Mouse (Mus musculus) skeletal muscle tissue, adult 2 months (tissue): ENCODE data around the gene Smarca1.

ENCODE experiments used
- DNase-seq: peaks from one replicate; pipeline ENCODE4 v3.0.0-alpha.2; 2012; ENCODE audit warnings: low read depth, low spot score

Smarca1 gene

DNA sequence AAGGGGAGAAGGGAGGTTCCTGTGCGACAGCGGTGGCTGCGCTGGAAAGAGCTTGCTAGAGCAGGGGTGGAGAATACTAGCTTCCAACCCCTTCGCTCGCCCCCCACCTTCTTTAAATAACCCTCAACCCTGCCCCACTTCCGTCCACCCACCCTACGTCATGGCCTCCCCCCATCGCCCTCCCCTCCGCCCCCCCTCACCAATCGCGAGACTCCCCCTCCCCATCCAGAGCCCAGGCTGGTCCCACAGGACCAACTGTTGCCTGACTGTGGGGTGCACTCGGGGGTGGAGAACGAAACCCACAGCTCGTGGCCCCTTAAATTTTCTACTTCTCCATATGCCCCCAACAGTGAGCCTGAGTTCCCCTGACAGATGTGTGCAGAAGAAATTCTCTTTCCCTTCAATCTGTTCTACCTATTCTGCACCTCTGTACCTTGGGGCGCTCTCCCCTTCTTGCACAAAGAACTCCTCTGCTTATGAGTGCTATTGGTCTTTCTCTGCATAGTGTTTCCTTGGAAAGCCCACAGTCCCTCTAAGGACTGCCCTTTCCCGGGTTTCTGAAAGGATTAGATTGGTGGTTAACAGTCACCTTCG lies at the start of gene Smarca1:
Gene Smarca1, minus strand, starts transcription at position 544 of the 594 bp plus-strand sequence.
- no peak for DNase-seq

DNA sequence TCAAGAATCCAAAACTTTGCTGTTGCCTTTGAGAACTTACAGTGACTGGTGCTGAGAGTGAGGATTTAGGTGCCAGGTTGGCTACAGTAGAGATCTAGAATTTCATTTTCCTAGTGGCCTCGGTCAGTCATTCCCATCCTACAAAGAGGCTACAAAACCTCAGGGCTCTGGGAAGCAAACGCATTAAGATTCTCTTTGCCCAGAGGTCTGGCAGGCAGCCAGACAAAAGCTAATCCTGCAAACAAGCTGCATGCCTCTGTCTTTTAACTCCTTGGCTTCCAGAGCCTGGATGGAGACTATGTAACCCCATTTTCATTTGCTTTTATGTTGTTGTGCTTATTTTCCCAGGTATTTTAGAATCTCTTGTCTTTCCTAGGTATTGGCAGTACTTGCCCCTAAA lies 45.0 kb upstream of the Smarca1 start:
- DNase-seq = no peak

DNA sequence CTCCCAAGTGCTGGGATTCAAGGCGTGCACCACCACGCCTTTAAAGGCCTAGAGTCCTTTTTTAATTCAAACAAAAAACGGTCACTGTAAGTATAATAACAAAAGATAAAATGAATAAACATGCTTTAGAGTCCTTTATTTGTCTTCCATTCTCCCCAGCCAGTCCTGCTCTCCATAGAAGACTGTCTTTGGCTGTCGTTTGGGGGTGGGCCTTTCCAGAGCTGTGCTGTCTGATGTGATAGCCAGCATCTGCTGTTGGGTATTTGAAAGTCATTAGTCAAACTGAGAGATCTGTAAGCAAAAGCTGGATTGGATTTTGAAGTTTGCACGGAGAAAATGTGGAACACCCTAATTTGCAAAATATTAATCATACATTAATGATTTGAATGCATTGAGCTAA lies 44.1 kb upstream of the Smarca1 start:
- DNase-seq = no peak

DNA sequence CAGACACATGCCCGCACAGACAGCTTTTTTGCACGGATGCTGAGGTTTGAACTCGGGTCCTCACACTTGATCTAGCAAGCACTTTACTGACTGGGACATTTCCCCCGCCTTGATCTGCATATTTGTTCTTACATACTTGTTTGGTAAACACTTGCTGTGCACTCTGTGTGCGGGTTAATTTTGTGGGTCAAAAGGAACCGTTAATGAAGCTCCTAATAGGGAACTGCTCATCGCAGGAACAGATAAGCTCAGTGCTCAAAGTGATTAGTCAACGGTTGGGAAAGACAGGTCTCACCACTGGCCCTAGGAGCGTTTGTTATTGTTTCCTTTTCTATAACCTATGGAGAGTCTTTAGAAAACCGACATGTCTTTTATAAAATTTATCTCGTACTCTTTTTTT lies 41.6 kb upstream of the Smarca1 start:
- DNase-seq = no peak

DNA sequence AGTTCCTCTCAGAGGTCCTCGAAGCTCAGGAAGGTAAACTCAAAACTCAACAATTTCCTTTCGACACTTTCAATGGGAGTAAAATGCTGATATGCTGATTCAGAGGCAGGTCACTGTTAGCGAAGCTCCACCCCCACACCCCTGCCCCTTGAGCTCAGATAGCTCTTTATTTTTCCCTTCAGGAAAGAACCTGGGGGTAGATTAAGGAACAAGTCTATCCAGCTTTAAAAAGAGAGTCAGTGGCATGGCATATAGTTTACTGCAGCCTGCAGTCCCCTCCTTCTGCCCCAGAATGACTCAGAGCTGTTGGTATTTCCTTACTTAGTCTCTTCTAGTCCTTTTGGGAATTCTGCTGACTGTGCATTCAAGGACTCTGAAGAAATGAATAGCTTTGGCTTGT lies 37.7 kb upstream of the Smarca1 start:
- DNase-seq = no peak

DNA sequence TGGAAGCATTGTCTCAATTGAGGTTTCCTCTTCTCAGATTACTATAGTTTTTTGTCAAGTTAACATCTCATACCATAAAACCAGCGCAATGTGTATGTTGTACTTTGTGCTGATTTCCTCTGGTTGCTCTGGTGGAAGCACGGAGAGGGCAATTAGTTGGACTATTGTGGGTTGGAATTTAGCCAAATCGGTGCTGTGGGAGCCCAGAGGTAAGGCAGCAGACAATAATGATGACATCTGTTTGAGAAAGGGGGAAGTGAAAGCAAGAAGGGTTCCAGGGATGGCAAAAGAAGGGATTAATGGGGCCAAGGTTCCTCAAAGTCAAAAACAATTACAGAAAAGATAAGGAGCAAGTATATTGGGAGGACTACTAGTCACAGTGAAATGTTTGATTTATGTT lies 35.2 kb upstream of the Smarca1 start:
- DNase-seq = no peak

DNA sequence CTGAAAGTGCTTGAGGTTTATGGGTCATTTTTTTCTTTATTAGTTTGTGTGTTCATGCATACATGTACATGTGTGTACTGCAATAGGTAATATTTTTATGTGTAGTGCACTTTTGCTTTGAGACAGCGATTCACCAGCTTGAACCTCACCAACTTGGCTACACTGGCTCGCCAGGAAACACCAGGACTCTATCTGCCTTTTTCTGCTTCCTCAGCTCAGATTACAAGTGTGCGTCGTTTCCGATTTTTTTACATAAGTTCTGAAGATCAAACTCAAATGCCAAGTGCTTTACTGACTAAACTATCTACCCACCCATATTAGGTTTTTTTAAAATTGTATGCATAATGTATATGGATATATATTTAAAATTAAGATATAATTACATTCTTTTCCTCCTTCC lies 27.8 kb upstream of the Smarca1 start:
- no peak for DNase-seq

DNA sequence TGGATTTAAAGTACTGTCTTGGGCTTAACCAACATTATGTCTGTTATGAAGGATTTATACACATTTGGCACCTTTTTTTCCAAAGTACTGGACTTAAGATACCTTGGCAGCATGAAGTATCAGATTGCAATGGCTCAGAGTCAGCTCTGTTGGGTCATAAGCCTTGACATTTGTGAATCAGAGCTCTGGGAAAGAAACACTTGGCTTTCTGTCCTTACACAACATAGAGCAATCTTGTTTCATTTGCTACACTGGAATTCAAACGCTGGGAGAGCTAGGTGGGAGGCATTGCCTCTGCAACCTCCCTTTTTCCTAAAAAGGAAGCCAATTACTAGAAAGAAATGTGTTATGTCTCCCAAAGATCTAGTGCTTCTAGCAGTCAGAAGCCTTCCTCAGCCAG lies 24.1 kb upstream of the Smarca1 start:
- DNase-seq = peak; percentile 39

DNA sequence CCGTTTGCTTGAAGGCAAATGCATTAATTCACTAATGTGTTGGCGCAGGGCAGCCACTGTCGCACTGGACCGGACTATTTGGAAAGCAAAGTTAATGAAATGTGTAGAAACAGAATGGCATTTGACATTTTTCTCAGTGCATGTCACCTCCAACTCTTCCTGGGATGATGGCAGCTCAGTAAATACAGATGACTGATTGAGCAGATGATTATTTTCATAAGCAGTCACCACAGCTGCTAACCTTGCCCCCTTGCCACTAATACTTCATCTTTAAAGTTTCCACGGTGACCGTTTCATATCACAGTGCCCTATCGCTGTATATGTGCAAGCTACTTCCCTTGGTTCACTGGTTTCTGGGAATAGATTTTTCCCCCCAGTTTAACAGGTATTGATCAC lies 20.8 kb upstream of the Smarca1 start:
- DNase-seq = no peak

DNA sequence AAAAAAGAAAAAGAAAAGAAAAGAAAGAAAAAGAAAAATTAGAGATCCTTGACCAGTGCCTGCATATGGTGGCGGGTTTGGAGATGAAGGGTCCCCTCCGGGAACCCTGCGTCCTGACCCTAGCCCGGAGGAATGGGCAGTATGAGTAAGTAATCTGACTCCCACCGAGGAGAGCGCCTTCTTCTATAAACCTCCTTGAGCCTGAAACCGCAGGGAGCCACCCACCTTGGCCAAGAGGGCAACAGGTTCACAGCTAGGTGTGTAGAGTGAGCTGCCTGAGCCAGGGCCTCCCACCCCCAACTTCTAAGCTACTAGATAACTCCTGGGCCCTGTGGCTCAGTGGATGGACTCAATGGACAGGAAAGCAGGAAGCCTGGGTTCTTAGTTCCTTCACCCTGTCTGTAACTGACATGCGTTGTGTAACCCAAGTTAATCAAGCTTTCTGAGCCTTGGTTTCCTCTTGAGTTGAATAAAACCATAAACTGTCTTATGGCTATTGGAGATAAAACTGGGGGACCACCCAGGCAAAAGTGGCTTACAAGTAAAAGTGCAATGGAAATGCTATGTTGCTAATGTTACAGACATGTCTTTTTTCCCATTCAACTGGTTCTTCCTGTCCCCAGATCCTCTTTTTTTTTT lies 20.2 kb upstream of the Smarca1 start:
- no peak for DNase-seq

DNA sequence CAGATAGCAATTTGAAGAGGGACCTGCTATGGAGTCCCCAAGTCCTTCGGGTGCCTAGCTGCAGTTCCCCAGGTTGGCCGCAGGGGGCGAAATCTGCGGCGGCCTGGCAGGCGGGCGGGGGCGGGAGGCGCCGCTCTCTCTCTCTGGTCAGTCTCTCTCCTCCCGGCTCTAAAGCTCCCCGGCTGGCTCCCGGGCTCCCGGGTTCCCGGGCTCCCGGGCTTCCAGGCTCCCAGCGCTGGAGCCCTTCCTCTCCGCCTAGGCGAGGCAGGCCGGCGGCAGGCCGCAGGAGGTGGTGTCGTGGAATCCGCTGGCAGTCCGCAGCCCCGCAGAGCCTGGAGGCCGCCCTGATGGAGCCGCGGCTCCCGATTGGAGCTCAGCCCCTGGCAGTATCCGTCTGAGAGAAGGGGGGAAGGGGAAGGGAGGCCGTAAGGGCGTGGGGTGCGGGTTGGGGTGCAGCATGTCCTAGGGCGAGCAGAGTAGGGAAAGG lies 19.6 kb upstream of the Smarca1 start, which contains the start of gene Ocrl:
Gene Ocrl, plus strand, starts transcription at position 82 of the 487 bp plus-strand sequence.
- peak; percentile 46 for DNase-seq

DNA sequence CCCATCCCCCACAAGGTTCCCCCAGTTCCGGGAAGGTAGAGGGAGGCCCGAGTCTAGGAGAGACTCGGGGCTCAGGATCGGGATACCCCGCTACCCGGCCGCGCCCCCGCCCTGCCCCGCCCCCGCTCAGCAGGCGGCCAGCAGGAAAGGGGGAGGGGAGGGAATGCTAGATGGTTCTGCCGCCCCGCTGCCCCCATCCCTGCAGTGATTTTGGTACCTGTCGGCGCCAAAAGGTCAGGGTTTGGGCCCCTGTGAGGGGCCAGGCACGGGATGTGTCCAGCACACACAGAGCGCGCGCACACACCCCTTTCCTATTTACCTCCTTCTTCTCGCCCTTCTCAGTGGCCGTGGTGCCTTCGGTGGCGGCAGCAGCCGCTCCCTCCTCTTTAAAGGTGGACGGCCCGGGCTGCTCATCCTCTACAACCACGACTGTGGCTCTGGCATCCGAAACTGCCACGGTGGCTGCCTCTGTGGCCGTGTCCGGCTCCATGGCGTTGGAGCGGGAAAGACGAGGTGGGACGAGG lies 805 bp downstream of the Smarca1 start:
- DNase-seq = no peak

DNA sequence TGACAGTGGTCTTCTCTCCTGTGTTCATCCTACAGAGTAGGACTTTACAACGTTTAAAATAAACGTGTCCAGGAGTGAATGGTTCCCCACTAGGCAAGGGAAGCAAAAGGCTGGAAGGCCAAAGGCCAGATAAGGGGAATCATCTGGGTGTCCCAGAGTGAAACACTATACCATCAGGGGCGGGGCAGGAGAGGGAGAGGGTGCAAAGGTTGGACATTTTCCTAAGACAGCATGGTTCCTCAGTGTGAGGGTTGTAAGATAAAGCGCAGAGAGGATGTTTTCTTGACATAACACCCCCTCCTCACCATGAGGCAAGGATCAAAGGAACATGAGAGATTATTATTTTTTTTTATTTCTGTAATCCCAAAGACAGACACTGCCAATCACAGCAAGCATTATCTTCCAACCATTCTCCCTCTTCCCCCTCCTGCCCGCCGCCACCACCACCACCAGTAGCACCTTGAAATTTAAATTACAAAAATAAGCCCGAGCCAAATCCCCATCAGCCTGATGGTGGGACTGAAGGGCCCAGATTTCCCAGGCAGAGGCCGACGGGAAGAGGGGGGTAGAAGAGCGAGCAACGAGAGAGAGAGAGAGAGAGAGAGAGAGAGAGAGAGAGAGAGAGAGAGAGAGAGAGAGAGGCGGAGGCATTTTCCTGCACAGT lies 1.4 kb downstream of the Smarca1 start:
- peak; percentile 8 for DNase-seq

DNA sequence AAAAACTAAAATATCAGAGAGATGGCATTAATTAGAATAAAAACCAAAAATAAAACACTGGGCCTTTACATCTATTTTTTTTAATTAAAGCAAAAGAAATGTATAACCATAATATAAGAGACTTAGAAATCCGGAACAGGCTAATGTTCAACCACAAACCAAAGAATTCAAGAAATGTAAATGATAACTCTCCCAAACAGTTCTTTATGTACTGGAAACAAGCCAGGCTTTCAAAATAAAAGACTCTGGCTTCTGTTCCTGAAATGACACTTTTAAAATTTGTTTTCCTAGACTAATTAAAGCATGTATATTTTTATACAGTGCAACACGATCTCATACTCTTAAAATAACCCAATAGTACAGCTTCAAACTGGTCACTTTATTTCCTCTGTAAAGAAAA lies 5.4 kb downstream of the Smarca1 start:
- DNase-seq = no peak

DNA sequence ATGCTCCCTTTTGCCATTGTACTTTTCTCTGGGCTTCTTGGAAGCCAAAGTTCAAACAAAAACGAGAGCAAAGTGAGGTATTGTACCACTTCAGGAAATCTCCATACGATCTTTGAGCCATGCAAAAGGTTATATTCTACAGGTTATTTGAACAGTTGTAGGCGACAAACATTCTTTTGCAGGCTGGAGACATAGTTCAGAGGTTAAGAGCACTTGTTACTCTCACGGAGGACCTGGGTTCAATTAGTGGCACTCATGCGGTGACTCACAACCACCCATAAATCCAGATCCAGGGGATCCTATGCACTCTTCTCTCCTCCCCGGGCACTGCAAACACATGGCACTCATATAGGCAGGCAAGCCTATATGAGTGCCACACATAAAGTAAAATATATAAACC lies 10.0 kb downstream of the Smarca1 start:
- no peak for DNase-seq

DNA sequence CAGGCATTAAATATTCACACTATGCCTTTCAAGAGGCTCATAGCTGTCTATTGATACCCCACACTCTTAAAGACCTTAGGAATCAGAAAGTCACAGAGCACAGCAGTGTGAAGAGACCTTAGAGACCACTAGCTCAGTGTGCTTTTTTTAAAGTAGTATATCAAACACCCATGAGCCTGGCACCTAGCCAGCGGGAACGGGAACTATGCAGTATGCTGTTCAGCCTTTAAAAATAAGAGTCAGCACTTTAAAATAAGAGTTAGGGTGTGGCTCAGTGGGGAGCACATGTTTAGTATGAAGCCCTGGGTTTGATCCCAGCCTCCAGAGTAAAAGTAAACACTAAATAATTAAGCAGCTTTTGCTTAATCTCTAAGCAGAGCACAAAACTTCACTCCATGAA lies 12.7 kb downstream of the Smarca1 start:
- no peak for DNase-seq

DNA sequence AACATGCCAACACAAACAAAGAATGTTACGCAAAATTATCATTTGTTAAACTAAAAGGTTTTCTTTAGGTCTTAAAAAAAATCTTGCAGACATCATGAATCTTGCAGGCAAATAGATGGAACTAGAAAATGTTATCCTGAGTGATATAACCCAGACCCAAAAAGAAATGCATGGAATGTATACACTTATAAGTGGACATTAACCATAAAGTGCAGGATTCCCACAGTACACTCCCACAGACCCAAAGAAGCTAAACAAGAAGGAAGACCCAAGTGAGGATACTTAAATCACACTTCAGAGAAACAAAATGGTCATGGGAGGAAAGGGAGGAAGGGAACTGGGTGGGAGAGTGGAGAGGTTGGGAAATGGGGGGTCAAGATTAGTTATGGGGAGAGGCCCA lies 34.2 kb downstream of the Smarca1 start:
- DNase-seq = no peak

DNA sequence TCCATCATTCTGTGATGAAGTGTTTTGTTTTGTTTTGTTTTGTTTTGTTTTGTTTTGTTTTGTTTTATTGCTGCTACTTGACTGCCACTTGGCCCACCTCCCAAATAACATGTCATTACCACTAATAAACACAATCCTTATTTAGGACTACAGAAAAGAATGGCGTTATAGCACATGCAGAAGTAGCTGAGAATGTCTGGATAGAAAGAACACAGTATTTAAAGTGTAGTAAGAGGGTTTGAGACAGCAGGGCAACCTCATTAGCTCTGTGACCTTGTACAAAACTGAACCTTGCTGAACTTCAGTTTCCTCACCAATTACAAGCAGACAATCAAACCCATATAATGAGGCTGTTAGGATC lies 57.0 kb downstream of the Smarca1 start:
- no peak for DNase-seq

DNA sequence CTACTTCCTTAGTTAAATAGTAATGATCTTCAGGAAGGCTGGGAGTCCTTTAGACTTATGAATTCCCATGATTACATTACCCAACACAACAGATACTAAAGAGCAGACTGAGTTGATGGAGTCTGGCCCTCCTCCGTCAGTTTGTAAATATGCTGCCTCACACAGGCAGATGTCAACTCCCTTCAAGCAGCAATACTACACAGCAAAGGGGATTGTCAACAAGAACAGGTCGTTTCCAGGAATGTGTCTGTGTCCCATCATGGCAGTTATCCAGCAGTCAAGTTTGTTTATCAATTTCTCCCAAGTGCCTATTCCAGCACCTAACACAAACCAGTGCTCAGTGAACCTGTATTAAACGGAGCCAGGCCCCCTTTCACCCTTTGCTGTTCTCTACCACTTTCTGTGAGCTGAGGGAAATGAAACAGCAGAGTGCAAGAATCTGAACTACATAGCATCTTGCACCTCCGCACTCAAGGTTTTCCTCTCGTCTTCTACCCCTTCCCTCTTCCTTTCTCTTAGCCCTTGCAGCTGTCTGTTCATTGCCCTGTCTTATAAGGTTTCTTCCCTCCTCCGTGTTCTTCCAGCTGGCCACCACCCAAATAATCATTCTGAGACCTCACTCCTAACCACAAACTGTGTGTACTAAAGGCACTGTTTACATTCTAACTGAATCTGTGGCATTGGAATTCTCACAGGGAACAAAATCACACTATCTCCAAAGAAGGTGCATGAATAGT lies 57.5 kb downstream of the Smarca1 start:
- DNase-seq = no peak

DNA sequence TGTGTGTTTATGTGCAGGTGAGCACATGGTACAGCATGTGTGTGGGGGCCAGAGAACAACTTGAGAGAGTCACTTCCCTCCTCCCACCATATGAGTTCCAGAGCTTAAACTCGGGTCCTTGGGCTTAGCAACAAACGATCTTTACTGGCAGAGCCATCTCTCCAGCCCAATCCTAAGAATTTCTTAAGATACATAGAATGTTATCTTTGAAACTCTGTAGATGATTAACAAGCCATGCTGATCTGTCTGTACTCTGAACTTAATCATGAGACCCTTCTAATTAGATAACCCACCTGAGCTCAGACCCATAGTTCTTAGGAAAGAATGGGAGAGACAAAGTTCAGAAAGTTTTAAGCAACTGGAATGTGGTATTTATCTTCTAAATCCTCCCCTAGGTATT lies 59.3 kb downstream of the Smarca1 start:
- DNase-seq = no peak

DNA sequence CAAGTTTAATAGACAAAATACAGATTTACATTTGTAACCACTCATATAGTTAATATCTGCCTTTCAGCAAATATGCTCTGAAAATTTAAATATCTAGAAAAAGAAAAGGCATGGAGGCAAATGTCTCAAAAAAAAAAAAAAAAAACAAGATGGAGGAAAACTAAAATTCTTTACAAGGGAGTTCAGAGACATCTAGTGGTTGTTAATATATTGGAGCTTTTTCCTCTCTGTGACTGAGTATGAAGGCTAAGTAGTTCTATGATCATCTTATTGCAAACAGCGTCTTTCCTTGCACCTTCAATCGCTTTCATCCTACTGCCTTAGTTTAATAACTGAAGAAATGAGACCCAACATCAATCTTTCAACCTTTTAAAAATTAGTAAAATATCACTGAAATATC lies 72.2 kb downstream of the Smarca1 start:
- DNase-seq = no peak

DNA sequence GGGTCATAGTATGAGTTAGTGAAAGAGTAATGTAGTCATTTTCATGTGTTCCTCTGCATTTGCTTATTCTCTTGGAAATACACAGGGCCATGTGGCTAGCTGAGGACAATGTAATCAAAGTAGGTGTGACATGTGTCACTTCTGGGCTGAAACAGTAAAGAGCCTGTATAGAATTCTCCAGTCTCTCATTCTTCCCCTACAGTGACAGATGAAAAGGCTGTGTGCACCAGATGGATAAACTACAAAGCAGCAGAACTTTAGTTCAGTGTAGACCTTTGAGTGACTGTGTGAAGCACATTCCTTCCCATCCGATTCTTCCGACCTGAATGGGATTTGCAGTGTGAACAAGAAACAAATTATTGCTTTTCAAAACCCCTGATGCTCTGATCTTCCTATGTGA lies 84.1 kb downstream of the Smarca1 start:
- DNase-seq = no peak
